Mouse (Mus musculus) small intestine, adult 2 months (tissue): ENCODE data around the gene Angptl4.

ENCODE experiments used
- CTCF ChIP-seq: fragments of 200-500 bp; IDR thresholded peaks from 2 replicates; pipeline ENCODE4 v1.5.1; 2012; ENCODE audit warnings: low read depth, mild to moderate bottlenecking, control low read depth, inconsistent platforms, low read length, moderate library complexity, mixed read lengths; ENCODE audit not compliant: insufficient replicate concordance, insufficient read length; ENCODE audit errors: extremely low read depth
- POLR2A ChIP-seq: fragments of 200-500 bp; IDR thresholded peaks from 2 replicates; pipeline ENCODE4 v1.6.1; 2012; ENCODE audit warnings: low read depth, mild to moderate bottlenecking, control low read depth, inconsistent platforms, low read length, moderate library complexity

DNA sequence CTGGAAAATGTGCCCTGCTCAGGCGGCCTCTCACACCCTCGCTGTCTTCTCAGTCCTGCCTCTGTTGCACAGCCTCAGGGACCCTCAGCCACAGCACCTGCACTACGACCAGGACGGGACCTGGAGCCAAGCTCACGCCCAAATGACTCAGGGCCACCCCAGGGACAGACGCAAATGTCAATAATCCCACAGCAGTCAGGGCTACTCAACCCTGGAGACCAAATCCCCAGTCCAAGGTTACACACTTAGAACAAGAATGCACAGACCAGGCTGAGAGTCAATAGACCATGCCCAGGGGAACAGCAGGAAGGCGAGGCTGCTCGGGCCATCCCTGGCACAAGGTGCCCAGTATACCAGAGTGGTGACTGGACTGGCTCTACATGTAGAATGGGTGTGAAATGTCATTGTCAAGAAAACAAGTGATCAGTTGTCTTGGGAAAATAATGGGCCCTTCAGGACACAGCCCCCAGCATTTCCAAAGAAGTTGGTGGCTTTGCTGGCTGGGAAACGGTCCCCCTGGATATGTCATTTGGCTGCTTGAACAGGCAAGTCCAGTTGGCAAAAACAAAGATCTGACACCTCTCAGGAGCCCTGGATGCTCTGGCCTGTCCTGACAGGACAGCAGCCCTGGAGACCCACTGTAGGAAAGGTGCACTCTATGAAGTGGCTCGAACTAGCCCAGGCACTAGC, 26.1 kb downstream of the Angptl4 start:
- TF ChIP-seq CTCF (no peak), POLR2A (no peak)
